Mouse (Mus musculus): ENCODE measurements around the gene Apon.
"Not testable (repeated sequence)": the region's sequence is repeated elsewhere in the genome, so short reads cannot be mapped to it uniquely, and the experiment has no call there.

Gene Apon

DNA sequence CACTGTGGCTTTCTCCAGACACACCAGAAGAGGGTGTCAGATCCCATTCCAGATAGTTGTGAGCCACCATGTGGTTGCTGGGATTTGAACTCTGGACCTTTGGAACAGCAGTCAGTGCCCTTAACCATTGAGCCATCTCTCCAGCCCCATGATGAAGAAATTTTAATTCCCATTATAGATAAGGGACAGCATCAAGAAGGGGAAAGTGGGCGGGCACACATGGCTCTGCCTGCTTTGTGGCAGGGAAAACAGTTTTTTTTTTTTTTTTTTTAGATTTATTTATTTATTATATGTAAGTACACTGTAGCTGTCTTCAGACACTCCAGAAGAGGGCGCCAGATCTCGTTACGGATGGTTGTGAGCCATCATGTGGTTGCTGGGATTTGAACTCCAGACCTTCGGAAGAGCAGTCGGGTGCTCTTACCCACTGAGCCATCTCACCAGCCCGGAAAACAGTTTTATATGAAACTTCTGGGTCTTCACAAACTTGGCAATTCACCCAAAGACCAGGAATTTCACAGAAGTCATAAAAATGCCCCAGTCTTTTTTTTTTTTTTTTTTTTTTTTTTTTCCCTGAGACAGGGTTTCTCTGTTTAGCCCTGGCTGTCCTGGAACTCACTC, 19.0 kb downstream of the Apon start:
- DNase-seq (ENCODE audit: low spot score): not testable (repeated sequence)

DNA sequence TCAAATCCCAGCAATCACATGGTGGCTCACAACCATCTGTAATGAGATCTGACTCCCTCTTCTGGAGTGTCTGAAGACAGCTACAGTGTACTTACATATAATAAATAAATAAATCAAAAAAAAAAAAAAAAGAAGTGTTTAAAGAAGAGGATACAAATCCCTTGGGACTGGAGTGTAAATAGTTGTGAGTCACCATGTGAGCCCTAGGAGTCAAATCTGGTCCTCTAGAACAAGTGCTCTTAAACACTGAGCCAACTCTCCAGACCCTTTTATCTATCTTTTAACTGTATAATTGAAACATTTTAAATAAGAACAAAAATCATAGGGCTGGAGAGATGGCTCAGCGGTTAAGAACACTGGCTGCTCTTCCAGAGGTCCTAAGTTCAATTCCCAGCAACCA, 21.5 kb downstream of the Apon start:
- DNase-seq (ENCODE audit: low spot score): not testable (repeated sequence)

GRCm38 (mm10) chr10:128278158-128278557, 24.3 kb downstream of the Apon start:
- DNase-seq (ENCODE audit: low spot score): no peak

GRCm38 (mm10) chr10:128280943-128281342, 27.0 kb downstream of the Apon start:
- DNase-seq (ENCODE audit: low spot score): no peak

- DNase-seq (ENCODE audit: low spot score): no peak
Observed at GRCm38 (mm10) chr10:128281682-128282081, 27.8 kb downstream of the Apon start.

GRCm38 (mm10) chr10:128282886-128283450, 29.1 kb downstream of the Apon start:
- DNase-seq (ENCODE audit: low spot score): no peak

- DNase-seq (ENCODE audit: low spot score): peak; percentile 84
Observed at GRCm38 (mm10) chr10:128283604-128284579, 30.0 kb downstream of the Apon start.

DNA sequence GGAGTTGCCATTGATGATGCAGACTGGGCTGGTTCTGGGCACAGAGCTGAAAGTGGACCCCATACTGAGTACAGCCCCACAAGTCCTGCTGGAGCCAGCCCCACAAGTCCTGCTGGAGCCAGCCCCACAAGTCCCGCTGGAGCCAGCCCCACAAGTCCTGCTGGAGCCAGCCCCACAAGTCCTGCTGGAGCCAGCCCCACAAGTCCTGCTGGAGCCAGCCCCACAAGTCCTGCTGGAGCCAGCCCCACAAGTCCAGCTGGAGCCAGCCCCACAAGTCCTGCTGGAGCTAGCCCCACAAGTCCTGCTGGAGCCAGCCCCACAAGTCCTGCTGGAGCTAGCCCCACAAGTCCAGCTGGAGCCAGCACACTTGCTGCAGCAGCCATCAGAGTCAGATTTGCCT, 36.7 kb downstream of the Apon start:
- not testable (repeated sequence) for DNase-seq (ENCODE audit: low spot score)

DNA sequence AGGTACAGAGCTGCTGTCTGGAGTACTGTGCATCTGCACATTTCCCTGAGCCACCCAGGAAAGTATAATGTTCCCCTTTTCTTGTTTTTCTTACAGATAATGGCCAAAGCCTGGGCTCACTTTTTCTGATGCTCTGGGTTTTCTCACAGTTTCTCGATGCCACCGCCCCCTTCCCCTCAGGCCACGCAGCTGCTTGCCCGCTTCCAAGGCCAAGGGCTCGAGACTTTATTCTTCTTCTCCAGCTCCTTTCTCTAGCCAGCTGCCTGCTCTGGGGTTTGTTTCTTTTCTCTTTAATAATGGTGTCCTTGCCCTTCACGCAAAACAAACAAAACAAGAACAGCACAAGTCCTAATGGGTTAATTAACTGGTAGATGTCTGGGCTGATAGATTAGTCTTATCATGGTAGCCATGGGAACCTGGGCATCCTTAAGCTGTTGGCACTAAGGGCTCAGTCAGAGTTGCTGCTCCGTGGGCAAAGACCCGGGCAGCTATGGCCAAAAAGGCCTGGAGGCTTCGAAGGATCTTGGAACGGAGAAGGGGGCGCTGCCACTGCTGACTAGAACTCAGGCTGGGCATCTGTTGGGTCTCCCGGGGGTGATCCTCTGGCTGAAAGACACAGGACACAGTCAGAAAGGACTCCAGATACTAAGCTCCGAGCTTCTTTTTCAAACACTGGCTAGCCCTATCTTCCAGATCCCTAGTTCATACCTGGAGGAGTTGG, 42.6 kb downstream of the Apon start:
- no peak for DNase-seq (ENCODE audit: low spot score)

DNA sequence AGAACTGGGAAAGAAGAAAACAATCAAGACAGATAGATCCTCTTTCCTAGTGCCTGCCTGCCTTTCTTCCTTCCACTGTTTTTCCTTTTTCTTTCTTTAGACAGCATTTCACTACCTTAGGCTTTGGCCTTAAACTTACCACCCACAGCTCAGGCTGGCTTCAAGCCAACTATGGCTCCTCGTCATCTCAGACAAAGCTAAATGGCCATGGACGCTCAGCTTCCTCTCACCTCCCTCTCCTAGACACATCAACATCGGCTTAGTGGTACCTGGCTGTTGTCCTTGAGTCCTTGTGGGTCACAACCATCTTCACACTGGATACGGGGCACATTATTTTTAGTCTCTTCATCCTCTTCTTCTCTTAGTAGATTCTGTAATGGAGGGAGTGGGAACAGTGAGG, 43.3 kb downstream of the Apon start:
- no peak for DNase-seq (ENCODE audit: low spot score)

- DNase-seq (ENCODE audit: low spot score): no peak
Observed at GRCm38 (mm10) chr10:128297622-128298021, 43.7 kb downstream of the Apon start.

DNA sequence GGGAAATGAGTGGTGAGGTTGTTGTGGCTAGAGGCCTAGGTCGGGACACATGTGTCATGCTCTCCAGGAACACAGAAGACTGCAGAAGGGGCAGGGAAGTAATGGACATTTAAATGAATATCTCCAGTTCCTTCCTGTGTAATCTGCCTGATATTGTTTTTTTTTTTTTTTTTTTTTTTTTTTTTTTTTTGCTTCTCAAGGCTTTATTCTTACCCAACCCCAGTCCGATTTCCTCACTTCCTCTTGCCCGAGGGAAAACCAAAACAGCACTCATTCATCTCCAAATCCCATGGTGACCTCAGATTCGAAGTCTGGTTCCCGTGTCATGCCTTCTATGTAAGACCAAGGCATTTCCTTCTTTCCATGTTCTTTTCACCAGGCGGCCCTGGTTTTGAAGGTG, 44.3 kb downstream of the Apon start:
- DNase-seq (ENCODE audit: low spot score): no peak

DNA sequence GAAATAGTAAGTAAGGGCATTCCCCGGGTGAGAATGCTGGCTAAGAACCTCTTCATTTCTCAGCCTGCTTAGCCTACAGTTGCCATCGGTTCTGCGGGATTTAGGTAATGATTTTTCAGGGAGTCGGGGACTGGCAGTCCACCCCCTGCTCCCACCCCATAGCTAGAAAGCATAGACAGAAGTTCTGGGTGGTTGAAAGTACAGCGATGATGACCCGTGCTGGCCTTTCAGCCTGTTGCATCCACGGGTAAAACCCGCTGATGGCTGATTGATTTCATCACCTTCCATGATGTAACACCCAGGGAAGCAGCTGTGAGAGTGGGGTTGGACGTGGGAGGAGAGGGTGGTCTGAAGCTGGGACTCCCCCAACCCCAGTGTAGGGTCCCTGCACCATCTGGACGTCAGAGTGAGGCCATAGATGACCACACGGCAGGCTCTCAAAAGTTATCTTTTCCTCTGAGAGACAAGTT, 44.8 kb downstream of the Apon start, which contains the start of gene Il23a:
Gene Il23a (minus strand): TSS at position 51 of the 470 bp plus-strand sequence.
- DNase-seq (ENCODE audit: low spot score): no peak

DNA sequence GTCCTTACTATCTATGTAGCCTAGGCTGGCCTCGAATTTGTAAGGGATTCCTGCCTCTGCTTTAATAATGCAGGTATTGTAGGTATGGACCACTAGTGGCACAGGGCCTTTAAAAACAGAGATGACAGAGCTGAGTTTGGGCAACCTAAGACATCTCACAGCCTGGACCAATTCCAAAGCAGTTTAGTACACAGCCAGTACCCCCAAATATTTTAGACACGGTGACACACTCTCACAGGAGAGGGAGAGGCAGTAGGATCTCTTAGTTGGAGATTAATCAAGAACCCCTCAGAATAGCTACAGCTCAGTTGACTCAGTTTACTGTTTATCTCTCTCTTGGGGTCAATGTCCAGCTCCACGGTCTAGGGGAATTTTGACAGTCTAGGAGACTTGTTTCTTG, 48.5 kb downstream of the Apon start:
- no peak for DNase-seq (ENCODE audit: low spot score)

GRCm38 (mm10) chr10:128302785-128303125, 48.9 kb downstream of the Apon start:
- no peak for DNase-seq (ENCODE audit: low spot score)

DNA sequence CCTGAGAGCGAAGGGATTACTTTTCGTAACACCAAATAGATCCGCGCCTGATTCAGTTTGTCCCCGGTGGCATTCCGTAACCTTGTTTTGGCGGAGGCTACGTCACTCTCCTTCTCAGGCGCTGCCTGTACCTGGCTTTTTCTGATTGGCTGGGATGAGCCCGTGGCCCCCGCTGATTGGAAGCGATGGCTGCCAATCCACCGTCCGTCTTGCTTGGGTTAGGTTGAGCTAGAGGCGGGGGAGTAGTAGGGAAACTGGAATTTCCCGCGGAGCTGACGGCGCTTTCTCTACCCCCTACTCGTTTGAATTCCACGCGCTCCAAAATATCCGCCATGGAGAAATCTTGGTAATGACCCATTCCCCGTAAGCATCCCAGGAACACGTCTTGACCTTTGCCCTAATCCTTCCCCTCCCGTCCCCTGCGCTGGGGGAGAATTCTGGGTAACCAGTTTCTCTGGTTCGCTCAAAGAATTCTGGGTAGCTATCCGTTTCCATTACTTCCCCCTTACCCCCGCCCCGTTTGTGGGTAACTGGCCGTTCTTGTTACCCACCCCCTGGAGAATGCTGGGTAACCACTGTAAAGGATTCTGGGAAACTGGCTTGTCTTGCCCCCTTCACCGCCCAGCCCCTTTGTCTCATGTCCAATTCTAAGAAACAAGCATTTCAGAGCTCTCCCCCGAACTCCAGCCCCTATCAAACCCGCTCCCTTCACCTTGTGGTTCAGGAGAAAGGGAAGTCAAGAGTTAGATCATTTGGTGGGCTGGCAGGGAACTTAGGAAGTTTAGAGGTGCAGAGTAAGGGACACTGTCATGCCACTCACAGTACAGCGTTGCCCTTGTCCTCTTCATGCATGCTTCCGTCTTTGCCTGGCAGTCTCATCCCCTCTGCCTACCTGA, 49.5 kb downstream of the Apon start, which contains the start of gene Pan2:
Gene Pan2 (plus strand): TSS at position 210 of the 896 bp plus-strand sequence.
- peak; percentile 99 for DNase-seq (ENCODE audit: low spot score)
